Mouse (Mus musculus) ES-E14 (cell line): ENCODE results near the gene Hba-a2.

Source experiments
- HCFC1 ChIP-seq: IDR thresholded peaks from 2 replicates; pipeline ENCODE4 v1.6.1; 2012; ENCODE audit warnings: low read length, inconsistent platforms, borderline replicate concordance; ENCODE audit not compliant: insufficient read depth
- MAFK ChIP-seq: IDR thresholded peaks from 2 replicates; pipeline ENCODE4 v1.6.1; 2014; ENCODE audit warnings: mild to moderate bottlenecking, low read depth, low read length, inconsistent platforms; ENCODE audit not compliant: insufficient read depth
- ZNF384 ChIP-seq: IDR thresholded peaks from 2 replicates; pipeline ENCODE4 v1.6.1; 2012; ENCODE audit warnings: low read depth, low read length, inconsistent platforms

DNA sequence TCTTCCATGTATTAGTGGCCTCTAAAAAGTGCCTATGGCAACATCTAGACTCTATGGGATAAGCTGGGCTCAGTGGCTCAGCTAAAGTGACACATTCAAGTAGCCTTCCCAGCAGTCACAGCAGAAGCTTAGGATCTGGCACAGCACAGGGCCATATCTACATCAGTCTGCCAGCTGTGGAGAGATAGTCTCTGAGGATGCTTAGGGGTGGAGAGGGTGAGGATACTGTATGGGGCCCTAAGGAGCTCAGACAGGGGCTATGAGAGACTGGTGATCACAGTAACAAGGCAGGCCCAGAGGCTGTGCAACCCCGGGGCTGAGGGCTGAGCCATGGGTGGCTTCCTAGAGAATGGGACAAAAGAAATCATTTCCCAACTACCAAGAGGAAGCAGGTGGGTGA lies 10.7 kb downstream of the Hba-a2 start:
- no peak for TF ChIP-seq HCFC1
- no peak for TF ChIP-seq ZNF384
- no peak for TF ChIP-seq MAFK
